Mouse (Mus musculus) ES-E14 (cell line): Measurements from ENCODE around the gene Tmprss13.

Experiments used
- CHD2 ChIP-seq: IDR thresholded peaks from 2 replicates; pipeline ENCODE4 v1.6.1; 2014; ENCODE audit warnings: mild to moderate bottlenecking, low read depth, low read length, inconsistent platforms
- HCFC1 ChIP-seq: IDR thresholded peaks from 2 replicates; pipeline ENCODE4 v1.6.1; 2012; ENCODE audit warnings: low read length, inconsistent platforms, borderline replicate concordance; ENCODE audit not compliant: insufficient read depth
- MAFK ChIP-seq: IDR thresholded peaks from 2 replicates; pipeline ENCODE4 v1.6.1; 2014; ENCODE audit warnings: mild to moderate bottlenecking, low read depth, low read length, inconsistent platforms; ENCODE audit not compliant: insufficient read depth
- ZC3H11A ChIP-seq: IDR thresholded peaks from 2 replicates; pipeline ENCODE4 v1.6.1; 2012; ENCODE audit warnings: low read depth, mild to moderate bottlenecking, inconsistent platforms, low read length, borderline replicate concordance
- ZNF384 ChIP-seq: IDR thresholded peaks from 2 replicates; pipeline ENCODE4 v1.6.1; 2012; ENCODE audit warnings: low read depth, low read length, inconsistent platforms

- TF ChIP-seq MAFK (no peak), ZNF384 (no peak), CHD2 (no peak), HCFC1 (no peak), ZC3H11A (no peak)
Observed at GRCm38 (mm10) chr9:45395796-45396195, 76.9 kb downstream of the Tmprss13 start.
